Mouse (Mus musculus): ENCODE measurements around the gene Hook1. TPM values are rescaled to one million over a fixed set of nuclear protein-coding genes. Genes with fewer than 3 reads are reported as not detected.

Hook1 gene
- polyA plus RNA-seq, 1 experiment from 2014 or later = 24.3 TPM

- H3K36me3 ChIP-seq (ENCODE audit: control insufficient read depth, insufficient read depth, low read length) = no peaks in the 10 kb centered on the region
- H3K27ac ChIP-seq (ENCODE audit: low read depth, low read length) = no peak overlapping the region
- H3K9me3 ChIP-seq (ENCODE audit: control insufficient read depth, low read length) = no peaks in the 10 kb centered on the region
- H3K4me2 ChIP-seq (ENCODE audit: low read depth) = no peak overlapping the region
- ATAC-seq (ENCODE audit: insufficient read depth, low FRiP score, low TSS enrichment) (no peak), DNase-seq (ENCODE audit: low spot score) (no peak)
- no peaks in the 10 kb centered on the region for H3K27me3 ChIP-seq (ENCODE audit: control insufficient read depth, insufficient read depth, low read length)
- WGBS = 82% methylated on average over 2 of the region's 2 CpGs
- H3K4me3 ChIP-seq (ENCODE audit: low read depth, low read length) = no peak overlapping the region
- H3K9ac ChIP-seq (ENCODE audit: low read length) = no peak overlapping the region
- no peaks in the 10 kb centered on the region for H3K4me1 ChIP-seq (ENCODE audit: control insufficient read depth, insufficient read depth, low read length)
Measured at GRCm38 (mm10) chr4:96062045-96062444, 95.0 kb downstream of the Hook1 start.

Other genes starting within 250 kb of the Hook1 start
- gene Cyp2j13, start 110.3 kb downstream of the Hook1 start, polyA plus RNA-seq (2014; fragmentation: Nextera tagmentation; extraction: Ambion mirVana) = not detected in 2 replicates
- gene Cyp2j12, start 173.9 kb downstream of the Hook1 start, polyA plus RNA-seq (2014; fragmentation: Nextera tagmentation; extraction: Ambion mirVana) = not detected in 2 replicates

Data from neural tube, embryonic 11.5 days (tissue).